Mouse (Mus musculus) bone marrow macrophage, adult 2 months (primary cell): ENCODE measurements at regions not wholly inside any gene's neighbourhood (a gene's known extent, or its start where the extent isn't known, plus 50 kb on each side); places are given as distances from the start of the nearest gene placed in this dataset.

Experiments used
- CTCF ChIP-seq: IDR thresholded peaks from 2 replicates; pipeline ENCODE4 v1.5.1; 2012; ENCODE audit warnings: low read depth, mild to moderate bottlenecking, low read length, moderate library complexity
- POLR2A ChIP-seq: IDR thresholded peaks from 2 replicates; pipeline ENCODE4 v1.6.1; 2012; ENCODE audit warnings: mild to moderate bottlenecking, low read depth, low read length, borderline replicate concordance

GRCm38 (mm10) chr8:15304143-15304677 is 258.3 kb upstream of the BB014433 start:
- TF ChIP-seq POLR2A (no peak), CTCF (no peak)
